In genomic region chr17:5419771-5420518, GRCm38 (mm10) we compare ENCODE assay signal across 18 mouse cellular contexts. TPM values are rescaled to one million over a fixed set of nuclear protein-coding genes. Genes with fewer than 3 reads are reported as not detected.
"Had no signal": no experiment of that assay in that cellular context is flagged by ENCODE, and none has a peak within 500 bp of the region (broad histone marks: within the 10 kb centered on the region; RNA-seq: fewer than 3 reads in every experiment).

No protein-coding gene starts in this region.

- H3K36me3 ChIP-seq: midbrain, embryonic 15.5 days had no signal

- H3K27ac ChIP-seq: kidney, embryonic 15.5 days; limb, embryonic 15.5 days; liver, embryonic 12.5 days; midbrain, embryonic 15.5 days; neural tube, embryonic 13.5 days; stomach, embryonic 15.5 days had no signal

- H3K4me1 ChIP-seq: kidney, embryonic 15.5 days; midbrain, embryonic 15.5 days; neural tube, embryonic 13.5 days; stomach, embryonic 15.5 days had no signal

- H3K27me3 ChIP-seq: kidney, embryonic 15.5 days; limb, embryonic 15.5 days; liver, embryonic 12.5 days; midbrain, embryonic 15.5 days; neural tube, embryonic 13.5 days; stomach, embryonic 15.5 days had no signal

- DNase-seq: kidney, adult 2 months; kidney, postnatal 14 days; retina, postnatal 1 day; right cerebral cortex, postnatal 14 days; thymus, adult 18-20 months; thymus, postnatal 14 days had no signal

- H3K4me2 ChIP-seq: kidney, embryonic 15.5 days; limb, embryonic 15.5 days; liver, embryonic 12.5 days; midbrain, embryonic 11.5 days; midbrain, embryonic 15.5 days; neural tube, embryonic 13.5 days; stomach, embryonic 15.5 days had no signal

- H3K9me3 ChIP-seq: kidney, embryonic 15.5 days; limb, embryonic 15.5 days; liver, embryonic 12.5 days; midbrain, embryonic 15.5 days; neural tube, embryonic 13.5 days; stomach, embryonic 15.5 days had no signal

- ATAC-seq: intestine, embryonic 16.5 days; liver, embryonic 12.5 days; midbrain, embryonic 15.5 days had no signal

- H3K9ac ChIP-seq: kidney, embryonic 15.5 days; limb, embryonic 15.5 days; liver, embryonic 12.5 days; midbrain, embryonic 15.5 days; neural tube, embryonic 13.5 days; stomach, embryonic 15.5 days had no signal

- H3K4me3 ChIP-seq: kidney, embryonic 15.5 days; limb, embryonic 15.5 days; liver, embryonic 12.5 days; midbrain, embryonic 15.5 days; neural tube, embryonic 13.5 days; stomach, embryonic 15.5 days had no signal

RNA-seq across cellular contexts. Expression of gene Ldhal6b, which starts 1.4 kb away (rescaled TPM):
- polyA plus RNA-seq: intestine, embryonic 16.5 days; kidney, embryonic 15.5 days; large intestine, adult 2 months; limb, embryonic 11.5 days; limb, embryonic 15.5 days; liver, embryonic 12.5 days; liver, embryonic 16.5 days; lung, embryonic 16.5 days; midbrain, embryonic 11.5 days; midbrain, embryonic 15.5 days; stomach, embryonic 15.5 days had no signal
